Mouse (Mus musculus) CH12.LX (cell line): Measurements from ENCODE around the gene Gm45837.

Source experiments
- CHD2 ChIP-seq: IDR thresholded peaks from 2 replicates; pipeline ENCODE4 v1.6.1; 2011; ENCODE audit warnings: low read length, improper control_type of control experiment
- KAT2A ChIP-seq: IDR thresholded peaks from 2 replicates; pipeline ENCODE4 v1.6.1; 2012; ENCODE audit warnings: low read length, improper control_type of control experiment, inconsistent platforms; ENCODE audit not compliant: insufficient replicate concordance
- POLR2A ChIP-seq: IDR thresholded peaks from 2 replicates; pipeline ENCODE4 v1.6.1; 2011; ENCODE audit warnings: low read depth, mild to moderate bottlenecking, improper control_type of control experiment, low read length
- RCOR1 ChIP-seq: conservative IDR thresholded peaks from 2 replicates; pipeline ENCODE4 v1.6.1; 2012; ENCODE audit warnings: low read depth, mild to moderate bottlenecking, inconsistent platforms, low read length, improper control_type of control experiment
- SIN3A ChIP-seq: IDR thresholded peaks from 2 replicates; pipeline ENCODE4 v1.6.1; 2012; ENCODE audit warnings: low read length, improper control_type of control experiment, inconsistent platforms

- TF ChIP-seq RCOR1 = no peak
- no peak for TF ChIP-seq CHD2
- no peak for TF ChIP-seq POLR2A
- no peak for TF ChIP-seq SIN3A
- TF ChIP-seq KAT2A = no peak
Observed at GRCm38 (mm10) chr7:101416391-101416790, 5.7 kb downstream of the Gm45837 start.
